Mouse (Mus musculus) lung, postnatal 0 days (tissue): Measurements from ENCODE around the gene Slc22a17. TPM values are rescaled to one million over a fixed set of nuclear protein-coding genes. Genes with fewer than 3 reads are reported as not detected.
A peak's percentile ranks its signal among the peaks of the same experiment; 100 is the strongest.

Source experiments
- ATAC-seq: fragments of 200-750 bp; cut with Nextera tagmentation; 2 replicates; pipeline ENCODE4 v1.8.0; 2017; ENCODE audit warnings: moderate library complexity
- DNase-seq: peaks from one replicate; pipeline ENCODE4 v3.0.0-alpha.2; 2016; ENCODE audit warnings: low spot score
- H3K27ac ChIP-seq: fragments of 300-500 bp; sonication (generic); 2 replicates; pipeline ENCODE4 v1.5.1; 2014; ENCODE audit warnings: antibody characterized with exemption, mild to moderate bottlenecking, low read length, mixed read lengths
- H3K27me3 ChIP-seq: fragments of 300-500 bp; sonication (generic); replicated peaks from 2 replicates; pipeline ENCODE4 v1.6.1; 2014; ENCODE audit warnings: low read length, mixed read lengths; ENCODE audit not compliant: insufficient read depth
- H3K36me3 ChIP-seq: fragments of 300-500 bp; sonication (generic); 2 replicates; pipeline ENCODE4 v1.6.1; 2014; ENCODE audit warnings: low read length, mixed read lengths; ENCODE audit not compliant: insufficient read depth
- H3K4me1 ChIP-seq: fragments of 300-500 bp; sonication (generic); 2 replicates; pipeline ENCODE4 v1.6.1; 2014; ENCODE audit warnings: antibody characterized with exemption, low read depth, low read length, mixed read lengths; ENCODE audit not compliant: insufficient read depth
- H3K4me2 ChIP-seq: fragments of 300-500 bp; sonication (generic); replicated peaks from 2 replicates; pipeline ENCODE4 v1.6.1; 2014; ENCODE audit warnings: low read depth, mild to moderate bottlenecking, low read length, moderate library complexity, mixed read lengths
- H3K4me3 ChIP-seq: fragments of 300-500 bp; sonication (generic); 2 replicates; pipeline ENCODE4 v1.5.1; 2014; ENCODE audit warnings: low read depth, low read length
- H3K9ac ChIP-seq: fragments of 300-500 bp; sonication (generic); replicated peaks from 2 replicates; pipeline ENCODE4 v1.6.1; 2014; ENCODE audit warnings: low read depth, mild to moderate bottlenecking
- H3K9me3 ChIP-seq: fragments of 300-500 bp; sonication (generic); 2 replicates; pipeline ENCODE4 v1.6.1; 2016; ENCODE audit warnings: low read length, mixed read lengths
- CTCF ChIP-seq: IDR thresholded peaks from 2 replicates; pipeline ENCODE4 v1.5.1; 2016; ENCODE audit warnings: antibody characterized with exemption, mild to moderate bottlenecking
- EP300 ChIP-seq: IDR thresholded peaks from 2 replicates; pipeline ENCODE4 v1.6.1; 2016; ENCODE audit warnings: antibody characterized with exemption, mild to moderate bottlenecking, control low read depth
- WGBS: fragments of 180-500 bp; shearing (Covaris S2); extraction: QIAGEN DNeasy Blood & Tissue Kit; methylation state at CpG from one replicate; pipeline ENCODE4 v1.1.7; 2014; 5-methylcytosine and 5-hydroxymethylcytosine counted together
- polyA plus RNA-seq: library from polyadenylated mRNA; unstranded; fragments of >200 nt; fragmentation: Nextera tagmentation; extraction: Ambion mirVana; gene quantifications from 2 replicates; pipeline ENCODE4 v1.2.1, GENCODE M21; 2015

Gene Slc22a17
- polyA plus RNA-seq, 1 experiment from 2014 or later, result 13.6 TPM

DNA sequence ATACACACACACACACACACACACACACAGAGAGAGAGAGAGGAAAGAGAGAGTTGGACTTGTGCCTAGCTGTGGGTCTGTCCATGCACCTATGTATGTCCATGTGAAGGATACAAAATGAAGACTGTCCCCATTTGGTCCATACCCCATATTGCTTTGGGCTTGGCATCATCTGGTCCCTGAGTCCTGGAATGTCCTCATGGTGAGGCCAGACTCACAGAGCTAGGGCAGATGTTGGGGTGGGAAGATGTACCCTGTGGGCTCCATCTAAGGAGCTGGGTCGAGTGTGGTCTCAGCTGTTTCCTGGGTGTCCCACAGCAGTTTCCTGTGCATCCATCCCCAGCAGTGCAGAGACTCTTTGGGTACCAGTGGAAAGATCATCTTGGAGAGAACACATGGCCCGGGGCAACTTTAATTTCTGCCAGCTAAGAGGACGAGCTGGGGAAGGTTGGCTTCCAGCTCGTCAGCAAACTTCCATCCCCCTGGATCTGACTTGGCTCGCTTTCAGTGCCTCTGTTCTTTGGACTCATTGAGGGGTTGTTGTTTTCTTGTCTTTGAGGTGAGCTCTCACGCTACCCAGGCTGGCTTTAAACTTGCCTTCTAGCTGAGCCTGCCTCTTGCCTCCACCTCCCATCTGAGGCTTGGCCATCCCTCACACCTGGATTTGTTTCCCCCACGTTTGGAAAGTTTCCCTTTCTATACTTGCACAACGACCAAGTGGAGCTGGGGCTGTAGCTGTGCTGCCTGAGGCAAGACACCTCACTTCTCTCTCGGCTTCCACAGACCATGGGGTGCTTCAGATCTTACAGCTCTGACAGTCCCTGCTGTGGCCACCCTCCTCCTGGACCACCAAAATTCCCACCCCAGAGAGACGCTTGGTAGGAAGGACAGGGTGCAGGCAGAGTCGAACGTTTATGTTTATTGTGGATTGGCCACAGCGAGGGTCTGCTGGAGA, 28.4 kb upstream of the Slc22a17 start:
- DNase-seq (no peak), ATAC-seq (no peak)
- Histone ChIP-seq H3K4me1 (no peaks in the 10 kb centered on the region), H3K9me3 (no peaks in the 10 kb centered on the region), H3K9ac (no peak overlapping the region), H3K4me3 (no peak overlapping the region), H3K36me3 (no peaks in the 10 kb centered on the region), H3K4me2 (no peak overlapping the region), H3K27ac (no peak overlapping the region), H3K27me3 (no peaks in the 10 kb centered on the region)
- WGBS, result 56% methylated on average over 13 of the region's 13 CpGs
- no peak for TF ChIP-seq EP300
- TF ChIP-seq CTCF, result no peak

- no peaks in the 10 kb centered on the region for H3K4me1 ChIP-seq
- no peak for ATAC-seq
- H3K9ac ChIP-seq, result no peak overlapping the region
- no peak overlapping the region for H3K4me3 ChIP-seq
- 66% methylated on average over 3 of the region's 3 CpGs for WGBS
- no peak overlapping the region for H3K4me2 ChIP-seq
- no peak for TF ChIP-seq CTCF
- TF ChIP-seq EP300, result no peak
- no peak overlapping the region for H3K27ac ChIP-seq
- no peaks in the 10 kb centered on the region for H3K9me3 ChIP-seq
- DNase-seq, result no peak
- H3K36me3 ChIP-seq, result no peaks in the 10 kb centered on the region
- H3K27me3 ChIP-seq, result no peaks in the 10 kb centered on the region
Observed at GRCm38 (mm10) chr14:54940176-54940530, 27.2 kb upstream of the Slc22a17 start.

GRCm38 (mm10) chr14:54939434-54940175, 26.7 kb upstream of the Slc22a17 start:
- no peaks in the 10 kb centered on the region for H3K4me1 ChIP-seq
- TF ChIP-seq EP300, result no peak
- TF ChIP-seq CTCF, result peak; percentile 91
- H3K4me2 ChIP-seq, result no peak overlapping the region
- H3K9ac ChIP-seq, result no peak overlapping the region
- DNase-seq, result peak; percentile 92
- peak; percentile 92 for ATAC-seq
- no peaks in the 10 kb centered on the region for H3K36me3 ChIP-seq
- H3K4me3 ChIP-seq, result no peak overlapping the region
- H3K27ac ChIP-seq, result peak overlapping the region; percentile 20; the same call in 1 of the 2 replicates
- no peaks in the 10 kb centered on the region for H3K9me3 ChIP-seq
- WGBS, result 37% methylated on average over 12 of the region's 12 CpGs
- no peaks in the 10 kb centered on the region for H3K27me3 ChIP-seq

- no peak overlapping the region for H3K4me3 ChIP-seq
- no peak overlapping the region for H3K9ac ChIP-seq
- H3K4me2 ChIP-seq, result no peak overlapping the region
- ATAC-seq (no peak), DNase-seq (no peak)
- H3K36me3 ChIP-seq, result no peaks in the 10 kb centered on the region
- H3K9me3 ChIP-seq, result no peaks in the 10 kb centered on the region
- no peak overlapping the region for H3K27ac ChIP-seq
- WGBS, result 69% methylated on average over 15 of the region's 15 CpGs
- H3K27me3 ChIP-seq, result no peaks in the 10 kb centered on the region
- no peaks in the 10 kb centered on the region for H3K4me1 ChIP-seq
- TF ChIP-seq CTCF (no peak), EP300 (no peak)
Observed at GRCm38 (mm10) chr14:54938431-54939219, 25.7 kb upstream of the Slc22a17 start.

DNA sequence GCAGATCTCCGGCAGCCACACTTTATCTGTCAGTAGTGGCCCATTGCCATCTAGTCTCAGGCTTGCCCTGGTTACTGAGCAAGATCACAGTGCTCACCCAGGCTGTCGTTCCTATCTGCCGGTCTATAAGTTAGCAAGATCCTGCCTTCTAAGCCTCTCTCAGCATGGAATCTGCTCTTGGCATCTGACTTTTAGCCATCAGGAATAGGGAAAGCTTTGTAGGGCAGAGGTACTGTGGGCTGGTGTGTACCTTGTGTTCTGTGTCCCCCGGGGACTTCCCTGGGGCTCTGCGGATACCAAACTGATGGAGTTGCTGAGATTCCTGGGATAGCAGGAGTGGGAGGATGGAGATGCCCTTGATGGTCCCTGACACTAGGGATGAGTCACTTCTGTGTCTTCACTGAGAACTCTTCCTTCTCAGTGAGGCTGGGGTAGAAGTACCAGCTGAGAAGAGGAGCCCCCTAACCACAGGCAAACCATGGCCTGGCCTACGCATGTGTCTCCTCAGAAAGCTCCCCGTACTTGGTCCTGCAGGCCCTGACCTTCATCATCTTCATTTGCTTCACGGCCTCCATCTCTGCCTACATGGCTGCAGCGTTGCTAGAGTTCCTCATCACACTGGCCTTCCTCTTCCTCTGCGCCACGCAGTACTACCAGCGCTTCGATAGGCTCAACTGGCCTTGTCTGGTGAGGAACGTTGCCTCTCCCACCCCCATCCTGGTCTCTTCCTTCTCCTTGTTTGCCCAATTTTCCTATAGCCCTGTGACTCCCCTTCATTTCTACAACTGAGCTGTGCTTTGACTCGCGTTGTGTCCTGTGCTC, 24.6 kb upstream of the Slc22a17 start:
- Histone ChIP-seq H3K9ac (no peak overlapping the region), H3K4me3 (no peak overlapping the region), H3K36me3 (no peaks in the 10 kb centered on the region), H3K27ac (no peak overlapping the region), H3K4me2 (no peak overlapping the region), H3K4me1 (no peaks in the 10 kb centered on the region), H3K27me3 (no peaks in the 10 kb centered on the region), H3K9me3 (no peaks in the 10 kb centered on the region)
- DNase-seq, result no peak
- WGBS, result 85% methylated on average over 16 of the region's 16 CpGs
- TF ChIP-seq EP300 (no peak), CTCF (no peak)
- ATAC-seq, result no peak
